Mouse (Mus musculus) forebrain, embryonic 10.5 days (tissue): ENCODE measurements around the gene Cdr2l. TPM values are rescaled to one million over a fixed set of nuclear protein-coding genes. Genes with fewer than 3 reads are reported as not detected.

ENCODE experiments used
- DNase-seq: peaks from one replicate; pipeline ENCODE4 v3.0.0-alpha.2; 2017; ENCODE audit warnings: low spot score; ENCODE audit errors: extremely low spot score
- H3K27ac ChIP-seq: fragments of 300-500 bp; sonication (generic); 2 replicates; pipeline ENCODE4 v1.5.1; 2016; ENCODE audit warnings: mild to moderate bottlenecking
- H3K27me3 ChIP-seq: fragments of 300-500 bp; sonication (generic); 2 replicates; pipeline ENCODE4 v1.6.1; 2016; ENCODE audit warnings: mild to moderate bottlenecking; ENCODE audit not compliant: poor library complexity, severe bottlenecking
- H3K36me3 ChIP-seq: fragments of 300-500 bp; sonication (generic); replicated peaks from 2 replicates; pipeline ENCODE4 v1.6.1; 2016; ENCODE audit warnings: mild to moderate bottlenecking, moderate library complexity
- H3K4me1 ChIP-seq: fragments of 300-500 bp; sonication (generic); 2 replicates; pipeline ENCODE4 v1.6.1; 2016
- H3K4me3 ChIP-seq: fragments of 300-500 bp; sonication (generic); 2 replicates; pipeline ENCODE4 v1.5.1; 2016; ENCODE audit warnings: mild to moderate bottlenecking, moderate library complexity
- H3K9me3 ChIP-seq: fragments of 300-500 bp; sonication (generic); 2 replicates; pipeline ENCODE4 v1.6.1; 2016; ENCODE audit warnings: mild to moderate bottlenecking, moderate library complexity
- WGBS: fragments of 180-500 bp; shearing (Covaris S2); methylation state at CpG from one replicate; pipeline ENCODE4 v1.1.7; 2016; 5-methylcytosine and 5-hydroxymethylcytosine counted together
- polyA plus RNA-seq: library from polyadenylated mRNA; unstranded; fragments of >200 nt; fragmentation: Nextera tagmentation; extraction: Ambion mirVana; gene quantifications from 2 replicates; pipeline ENCODE4 v1.2.1, GENCODE M21; 2016

Gene Cdr2l
- polyA plus RNA-seq, 1 experiment from 2014 or later, result 21.8 TPM

GRCm38 (mm10) chr11:115421972-115422371 lies 40.3 kb downstream of the Cdr2l start:
- 91% methylated on average over 16 of the region's 16 CpGs for WGBS
- peaks cover 59% of the 10 kb centered on the region for H3K36me3 ChIP-seq
- H3K4me1 ChIP-seq, result peaks cover 45% of the 10 kb centered on the region
- H3K27me3 ChIP-seq, result no peaks in the 10 kb centered on the region
- no peak overlapping the region for H3K27ac ChIP-seq
- DNase-seq, result no peak
- no peak overlapping the region; the same call in 1 of the 2 replicates for H3K4me3 ChIP-seq
- no peaks in the 10 kb centered on the region for H3K9me3 ChIP-seq

- peaks cover 47% of the 10 kb centered on the region for H3K4me1 ChIP-seq
- no peaks in the 10 kb centered on the region for H3K27me3 ChIP-seq
- WGBS, result 88% methylated on average over 3 of the region's 3 CpGs
- H3K9me3 ChIP-seq, result no peaks in the 10 kb centered on the region
- DNase-seq, result no peak
- H3K4me3 ChIP-seq, result no peak overlapping the region
- H3K27ac ChIP-seq, result no peak overlapping the region
- H3K36me3 ChIP-seq, result peaks cover 59% of the 10 kb centered on the region
Measured at GRCm38 (mm10) chr11:115423091-115423490, 41.4 kb downstream of the Cdr2l start.

GRCm38 (mm10) chr11:115424666-115425065 lies 43.0 kb downstream of the Cdr2l start:
- peaks cover 70% of the 10 kb centered on the region for H3K36me3 ChIP-seq
- no peak for DNase-seq
- 88% methylated on average over 7 of the region's 7 CpGs for WGBS
- no peaks in the 10 kb centered on the region for H3K27me3 ChIP-seq
- no peak overlapping the region for H3K4me3 ChIP-seq
- H3K27ac ChIP-seq, result no peak overlapping the region
- no peaks in the 10 kb centered on the region for H3K9me3 ChIP-seq
- H3K4me1 ChIP-seq, result peaks cover 39% of the 10 kb centered on the region

GRCm38 (mm10) chr11:115425671-115426070 lies 44.0 kb downstream of the Cdr2l start:
- H3K4me1 ChIP-seq, result peaks cover 35% of the 10 kb centered on the region
- no peaks in the 10 kb centered on the region for H3K9me3 ChIP-seq
- H3K36me3 ChIP-seq, result peaks cover 80% of the 10 kb centered on the region
- no peak overlapping the region for H3K27ac ChIP-seq
- no peaks in the 10 kb centered on the region for H3K27me3 ChIP-seq
- no peak for DNase-seq
- H3K4me3 ChIP-seq, result no peak overlapping the region
- 93% methylated on average over 6 of the region's 6 CpGs for WGBS

- H3K9me3 ChIP-seq, result no peaks in the 10 kb centered on the region
- H3K27me3 ChIP-seq, result no peaks in the 10 kb centered on the region
- peak overlapping the region; percentile 75 for H3K27ac ChIP-seq
- DNase-seq, result peak; percentile 74
- peak overlapping the region; percentile 24 for H3K4me3 ChIP-seq
- peaks cover 92% of the 10 kb centered on the region for H3K36me3 ChIP-seq
- peaks cover 16% of the 10 kb centered on the region for H3K4me1 ChIP-seq
- WGBS, result 36% methylated on average over 20 of the region's 20 CpGs
Measured at GRCm38 (mm10) chr11:115427482-115428331, 46.0 kb downstream of the Cdr2l start.

GRCm38 (mm10) chr11:115429307-115429706 lies 47.6 kb downstream of the Cdr2l start:
- Histone ChIP-seq H3K27me3 (no peaks in the 10 kb centered on the region), H3K4me3 (no peak overlapping the region), H3K4me1 (peaks cover 16% of the 10 kb centered on the region), H3K27ac (0 out of 2 replicates have a peak overlapping the region, but pooled peaks have one; percentile 6), H3K36me3 (peaks cover 92% of the 10 kb centered on the region), H3K9me3 (no peaks in the 10 kb centered on the region)
- 91% methylated on average over 7 of the region's 7 CpGs for WGBS
- DNase-seq, result no peak

- no peak overlapping the region for H3K27ac ChIP-seq
- H3K4me3 ChIP-seq, result no peak overlapping the region
- no peaks in the 10 kb centered on the region for H3K9me3 ChIP-seq
- H3K27me3 ChIP-seq, result no peaks in the 10 kb centered on the region
- WGBS, result 94% methylated on average over 6 of the region's 6 CpGs
- peaks cover 24% of the 10 kb centered on the region for H3K4me1 ChIP-seq
- peaks cover 80% of the 10 kb centered on the region for H3K36me3 ChIP-seq
- DNase-seq, result no peak
Measured at GRCm38 (mm10) chr11:115430561-115430960, 48.8 kb downstream of the Cdr2l start.

- Histone ChIP-seq H3K36me3 (peaks cover 58% of the 10 kb centered on the region), H3K27me3 (no peaks in the 10 kb centered on the region), H3K27ac (0 out of 2 replicates have a peak overlapping the region, but pooled peaks have one; percentile 40), H3K4me1 (peaks cover 30% of the 10 kb centered on the region), H3K4me3 (no peak overlapping the region), H3K9me3 (no peaks in the 10 kb centered on the region)
- no peak for DNase-seq
- WGBS, result 86% methylated on average over 4 of the region's 4 CpGs
Measured at GRCm38 (mm10) chr11:115432814-115433213, 51.1 kb downstream of the Cdr2l start.

- Histone ChIP-seq H3K4me1 (peaks cover 24% of the 10 kb centered on the region), H3K36me3 (peaks cover 54% of the 10 kb centered on the region)
Measured at GRCm38 (mm10) chr11:115433342-115433741, 51.6 kb downstream of the Cdr2l start.

GRCm38 (mm10) chr11:115435596-115436337 lies 54.1 kb downstream of the Cdr2l start:
- peak overlapping the region; percentile 47 for H3K4me3 ChIP-seq
- WGBS, result 4% methylated on average over 31 of the region's 31 CpGs
- no peaks in the 10 kb centered on the region for H3K27me3 ChIP-seq
- peaks cover 30% of the 10 kb centered on the region for H3K36me3 ChIP-seq
- peaks cover 22% of the 10 kb centered on the region for H3K4me1 ChIP-seq
- peaks cover 7% of the 10 kb centered on the region; the same call in 1 of the 2 replicates for H3K9me3 ChIP-seq
- H3K27ac ChIP-seq, result peak overlapping the region; percentile 86
- DNase-seq, result peak; percentile 58

More at GRCm38 (mm10) chr11:115433342-115433741, 51.6 kb downstream of the Cdr2l start:
- DNase-seq, result no peak
- peak overlapping the region; percentile 40 for H3K27ac ChIP-seq
- H3K27me3 ChIP-seq, result no peaks in the 10 kb centered on the region
- no peaks in the 10 kb centered on the region for H3K9me3 ChIP-seq
- 84% methylated on average over 6 of the region's 6 CpGs for WGBS
- no peak overlapping the region for H3K4me3 ChIP-seq

GRCm38 (mm10) chr11:115437571-115438122 lies 55.9 kb downstream of the Cdr2l start:
- Histone ChIP-seq H3K4me3 (no peak overlapping the region), H3K36me3 (peaks cover 11% of the 10 kb centered on the region), H3K9me3 (peaks cover 7% of the 10 kb centered on the region; the same call in 1 of the 2 replicates), H3K27me3 (peaks cover 9% of the 10 kb centered on the region; the same call in 1 of the 2 replicates), H3K4me1 (peaks cover 31% of the 10 kb centered on the region), H3K27ac (no peak overlapping the region)
- DNase-seq, result no peak
- WGBS, result 84% methylated on average over 5 of the region's 5 CpGs

GRCm38 (mm10) chr11:115439326-115439725 lies 57.6 kb downstream of the Cdr2l start:
- DNase-seq, result no peak
- Histone ChIP-seq H3K4me3 (no peak overlapping the region), H3K9me3 (peaks cover 7% of the 10 kb centered on the region; the same call in 1 of the 2 replicates), H3K4me1 (peaks cover 31% of the 10 kb centered on the region), H3K27me3 (peaks cover 9% of the 10 kb centered on the region; the same call in 1 of the 2 replicates), H3K27ac (no peak overlapping the region), H3K36me3 (no peaks in the 10 kb centered on the region)
- 85% methylated on average over 3 of the region's 3 CpGs for WGBS
